Mouse (Mus musculus) erythroblast, embryonic 14.5 days (primary cell): Measurements from ENCODE around the gene Trpv2. TPM values are rescaled to one million over a fixed set of nuclear protein-coding genes. Genes with fewer than 3 reads are reported as not detected.

Experiments used
- H3K27me3 ChIP-seq: 2 replicates; pipeline ENCODE4 v1.6.1; 2012; ENCODE audit warnings: inconsistent platforms; ENCODE audit not compliant: control insufficient read depth
- H3K36me3 ChIP-seq: 2 replicates; pipeline ENCODE4 v1.6.1; 2012; ENCODE audit warnings: mild to moderate bottlenecking, inconsistent platforms; ENCODE audit not compliant: control insufficient read depth
- H3K4me1 ChIP-seq: 2 replicates; pipeline ENCODE4 v1.6.1; 2012; ENCODE audit warnings: inconsistent platforms; ENCODE audit not compliant: control insufficient read depth
- H3K4me3 ChIP-seq: replicated peaks from 2 replicates; pipeline ENCODE3; 2012; ENCODE audit warnings: moderate library complexity, mild to moderate bottlenecking, inconsistent platforms
- H3K9me3 ChIP-seq: 2 replicates; pipeline ENCODE4 v1.6.1; 2012; ENCODE audit warnings: low read length, inconsistent platforms, mixed read lengths; ENCODE audit not compliant: control insufficient read depth
- GATA1 ChIP-seq: IDR thresholded peaks from 2 replicates; pipeline ENCODE4 v1.6.1; 2012; ENCODE audit warnings: low read length, inconsistent platforms, mixed read lengths
- TAL1 ChIP-seq: IDR thresholded peaks from 3 replicates; pipeline ENCODE4 v1.6.1; 2012; ENCODE audit warnings: low read length, inconsistent platforms, mixed read lengths
- polyA plus RNA-seq: library from polyadenylated mRNA; stranded (reverse); fragments of >175 nt; gene quantifications from 2 replicates; pipeline ENCODE4 v1.2.3, GENCODE M21; 2012

Gene Trpv2
- polyA plus RNA-seq, 1 experiment: 0.04 TPM

GRCm38 (mm10) chr11:62635406-62635805, 61.1 kb downstream of the Trpv2 start:
- Histone ChIP-seq H3K36me3 (no peaks in the 10 kb centered on the region), H3K4me3 (no peak overlapping the region), H3K9me3 (no peaks in the 10 kb centered on the region), H3K4me1 (peaks cover 2% of the 10 kb centered on the region; the same call in 1 of the 2 replicates), H3K27me3 (no peaks in the 10 kb centered on the region)
- no peak for TF ChIP-seq TAL1
- TF ChIP-seq GATA1: no peak

DNA sequence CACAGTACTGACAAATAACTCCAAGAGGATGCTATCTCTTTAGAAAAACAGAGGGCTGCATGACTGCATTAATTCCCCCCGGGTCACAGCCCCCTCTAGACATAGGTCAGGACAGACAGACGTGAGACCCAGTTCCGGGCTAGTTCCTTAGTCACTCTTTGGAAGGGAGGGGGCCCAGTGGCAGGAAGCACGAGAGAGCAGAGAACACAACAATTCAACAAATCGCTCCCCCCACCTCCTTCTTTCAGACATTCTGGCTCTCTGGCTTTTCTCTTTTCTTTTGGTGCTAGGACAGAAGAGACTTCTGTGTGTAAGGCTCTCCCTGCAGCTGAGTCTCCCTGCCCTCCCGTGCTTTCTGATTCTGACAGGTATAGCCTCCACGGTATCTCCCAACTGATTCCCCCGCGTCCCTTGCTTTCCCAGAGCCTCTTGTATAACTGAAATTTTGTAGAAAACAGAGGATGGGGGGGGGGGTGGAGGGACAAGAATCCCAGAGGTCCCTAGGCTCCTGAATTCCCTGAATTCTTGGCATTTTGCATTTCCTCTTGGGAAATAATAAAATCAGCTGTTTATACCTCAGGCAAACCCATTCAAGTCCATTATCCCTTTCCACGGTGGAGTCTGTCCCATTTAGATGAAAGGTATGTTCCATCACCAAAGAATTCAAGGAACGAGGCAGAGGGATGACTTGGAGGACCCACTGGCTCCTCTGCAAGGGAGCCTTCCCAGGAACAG, 62.0 kb downstream of the Trpv2 start:
- TF ChIP-seq GATA1 (no peak), TAL1 (no peak)
- Histone ChIP-seq H3K9me3 (no peaks in the 10 kb centered on the region), H3K27me3 (no peaks in the 10 kb centered on the region), H3K4me1 (no peaks in the 10 kb centered on the region), H3K4me3 (no peak overlapping the region), H3K36me3 (no peaks in the 10 kb centered on the region)

DNA sequence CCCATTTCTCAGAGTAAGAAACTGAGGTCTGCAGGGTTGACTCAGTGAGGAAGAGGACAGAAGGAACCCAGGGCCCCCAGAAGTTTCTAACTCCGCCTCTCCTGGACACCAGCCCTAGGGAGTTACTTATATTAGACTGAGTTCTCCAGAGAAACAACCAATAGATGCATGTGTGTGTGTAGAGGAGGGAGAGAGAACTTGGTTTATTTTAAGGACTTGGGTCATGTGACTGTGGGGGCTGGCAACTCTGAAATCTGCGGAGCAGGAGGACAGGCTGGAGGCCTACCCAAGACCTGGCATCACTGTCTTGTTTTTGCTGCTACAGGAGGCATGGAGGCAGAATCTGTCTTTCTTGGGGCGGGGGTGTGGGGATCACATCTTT, 62.5 kb downstream of the Trpv2 start:
- no peaks in the 10 kb centered on the region for H3K9me3 ChIP-seq
- no peak overlapping the region for H3K4me3 ChIP-seq
- no peaks in the 10 kb centered on the region for H3K4me1 ChIP-seq
- H3K36me3 ChIP-seq: no peaks in the 10 kb centered on the region
- H3K27me3 ChIP-seq: no peaks in the 10 kb centered on the region
- no peak for TF ChIP-seq GATA1
- no peak for TF ChIP-seq TAL1

DNA sequence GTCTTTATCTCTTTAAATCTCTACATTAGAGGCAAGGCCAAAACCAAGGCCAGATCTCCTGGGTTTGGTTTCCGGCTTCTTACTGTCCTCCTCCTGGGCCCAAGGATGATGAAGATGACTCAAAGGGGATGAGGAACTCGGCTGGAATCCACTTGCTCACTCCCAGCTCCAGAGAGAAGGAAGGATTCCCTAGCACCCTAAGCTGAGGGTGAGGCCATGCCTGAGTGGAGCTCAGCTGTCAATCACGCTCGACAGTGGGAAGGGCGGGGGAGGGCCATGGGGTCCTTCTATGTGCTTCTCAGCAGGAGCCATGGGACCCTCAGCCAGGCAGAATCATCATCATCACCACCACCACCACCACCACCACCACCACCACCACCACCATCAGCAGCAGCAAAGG, 63.1 kb downstream of the Trpv2 start:
- TF ChIP-seq GATA1 (no peak), TAL1 (no peak)
- H3K4me1 ChIP-seq: no peaks in the 10 kb centered on the region
- H3K27me3 ChIP-seq: no peaks in the 10 kb centered on the region
- no peaks in the 10 kb centered on the region for H3K9me3 ChIP-seq
- H3K36me3 ChIP-seq: no peaks in the 10 kb centered on the region
- no peak overlapping the region for H3K4me3 ChIP-seq

- Histone ChIP-seq H3K9me3 (no peaks in the 10 kb centered on the region), H3K4me3 (no peak overlapping the region), H3K36me3 (no peaks in the 10 kb centered on the region), H3K27me3 (no peaks in the 10 kb centered on the region), H3K4me1 (no peaks in the 10 kb centered on the region)
- TF ChIP-seq TAL1 (no peak), GATA1 (no peak)
These were observed 63.5 kb downstream of the Trpv2 start for GRCm38 (mm10) chr11:62637806-62638205.

- no peaks in the 10 kb centered on the region for H3K36me3 ChIP-seq
- H3K9me3 ChIP-seq: no peaks in the 10 kb centered on the region
- no peaks in the 10 kb centered on the region for H3K27me3 ChIP-seq
- TF ChIP-seq TAL1: no peak
- TF ChIP-seq GATA1: no peak
- H3K4me1 ChIP-seq: peaks cover 1% of the 10 kb centered on the region; the same call in 1 of the 2 replicates
- H3K4me3 ChIP-seq: no peak overlapping the region
These were observed 64.1 kb downstream of the Trpv2 start for GRCm38 (mm10) chr11:62638402-62638801.

DNA sequence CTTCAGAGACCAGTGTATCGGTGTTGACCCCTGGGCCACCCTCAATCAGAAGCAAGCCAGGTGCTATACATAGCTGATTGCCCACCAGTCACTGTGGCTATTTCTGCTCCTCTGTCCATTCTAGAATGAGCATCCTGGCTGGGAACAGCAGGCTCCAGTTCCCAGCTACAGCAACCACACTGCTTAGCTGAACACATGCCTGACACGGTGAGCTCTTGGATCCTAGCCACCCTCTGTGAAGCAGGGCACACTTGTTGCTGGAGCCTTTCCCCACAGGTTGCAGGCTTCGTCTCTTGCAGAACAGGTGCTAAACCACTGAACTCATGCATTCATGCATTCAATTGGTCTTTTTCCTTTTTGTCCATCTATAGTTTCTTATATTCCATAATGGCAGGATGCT, 66.1 kb downstream of the Trpv2 start:
- Histone ChIP-seq H3K36me3 (no peaks in the 10 kb centered on the region), H3K4me3 (no peak overlapping the region), H3K4me1 (peaks cover 9% of the 10 kb centered on the region; the same call in 1 of the 2 replicates), H3K9me3 (no peaks in the 10 kb centered on the region), H3K27me3 (no peaks in the 10 kb centered on the region)
- TF ChIP-seq GATA1 (no peak), TAL1 (no peak)

GRCm38 (mm10) chr11:62642023-62642844, 67.9 kb downstream of the Trpv2 start:
- H3K27me3 ChIP-seq: peaks cover 11% of the 10 kb centered on the region
- H3K4me3 ChIP-seq: no peak overlapping the region
- H3K9me3 ChIP-seq: no peaks in the 10 kb centered on the region
- no peak for TF ChIP-seq TAL1
- no peak for TF ChIP-seq GATA1
- H3K36me3 ChIP-seq: no peaks in the 10 kb centered on the region
- peaks cover 14% of the 10 kb centered on the region for H3K4me1 ChIP-seq

- TF ChIP-seq TAL1 (no peak), GATA1 (no peak)
- no peaks in the 10 kb centered on the region for H3K9me3 ChIP-seq
- H3K4me3 ChIP-seq: no peak overlapping the region
- H3K4me1 ChIP-seq: peaks cover 23% of the 10 kb centered on the region
- no peaks in the 10 kb centered on the region for H3K36me3 ChIP-seq
- peaks cover 20% of the 10 kb centered on the region for H3K27me3 ChIP-seq
These were observed 68.8 kb downstream of the Trpv2 start for GRCm38 (mm10) chr11:62643011-62643631.
